Mouse (Mus musculus) hindbrain, embryonic 15.5 days (tissue): ENCODE data around the gene Cacna1h. TPM values are rescaled to one million over a fixed set of nuclear protein-coding genes. Genes with fewer than 3 reads are reported as not detected.

ENCODE experiments used
- ATAC-seq: fragments of 200-750 bp; cut with Nextera tagmentation; 2 replicates; pipeline ENCODE4 v1.8.0; 2017; ENCODE audit warnings: low read depth, moderate number of reproducible peaks, moderate TSS enrichment; ENCODE audit not compliant: low FRiP score
- H3K27ac ChIP-seq: fragments of 300-500 bp; sonication (generic); replicated peaks from 2 replicates; pipeline ENCODE4 v1.5.1; 2015; ENCODE audit warnings: mild to moderate bottlenecking, inconsistent platforms
- H3K27me3 ChIP-seq: fragments of 300-500 bp; sonication (generic); 2 replicates; pipeline ENCODE4 v1.6.1; 2015; ENCODE audit warnings: control low read depth, inconsistent platforms
- H3K36me3 ChIP-seq: fragments of 300-500 bp; sonication (generic); 2 replicates; pipeline ENCODE4 v1.6.1; 2015; ENCODE audit warnings: control low read depth, inconsistent platforms
- H3K4me1 ChIP-seq: fragments of 300-500 bp; sonication (generic); replicated peaks from 2 replicates; pipeline ENCODE4 v1.6.1; 2015; ENCODE audit warnings: control low read depth, inconsistent platforms
- H3K4me2 ChIP-seq: fragments of 300-500 bp; sonication (generic); 2 replicates; pipeline ENCODE4 v1.6.1; 2015; ENCODE audit warnings: moderate library complexity, mild to moderate bottlenecking, inconsistent platforms
- H3K4me3 ChIP-seq: fragments of 300-500 bp; sonication (generic); 2 replicates; pipeline ENCODE4 v1.5.1; 2015; ENCODE audit warnings: mild to moderate bottlenecking, inconsistent platforms
- H3K9ac ChIP-seq: fragments of 300-500 bp; sonication (generic); 2 replicates; pipeline ENCODE4 v1.6.1; 2015; ENCODE audit warnings: inconsistent platforms
- H3K9me3 ChIP-seq: fragments of 300-500 bp; sonication (generic); 2 replicates; pipeline ENCODE4 v1.6.1; 2016; ENCODE audit warnings: control low read depth, inconsistent platforms
- WGBS: fragments of 180-500 bp; shearing (Covaris S2); methylation state at CpG from one replicate; pipeline ENCODE4 v1.1.7; 2015; 5-methylcytosine and 5-hydroxymethylcytosine counted together
- polyA plus RNA-seq: library from polyadenylated mRNA; unstranded; fragments of >200 nt; fragmentation: Nextera tagmentation; extraction: Ambion mirVana; gene quantifications from 2 replicates; pipeline ENCODE4 v1.2.1, GENCODE M21; 2015

Gene Cacna1h
- polyA plus RNA-seq, 1 experiment from 2014 or later = 10.6 TPM

DNA sequence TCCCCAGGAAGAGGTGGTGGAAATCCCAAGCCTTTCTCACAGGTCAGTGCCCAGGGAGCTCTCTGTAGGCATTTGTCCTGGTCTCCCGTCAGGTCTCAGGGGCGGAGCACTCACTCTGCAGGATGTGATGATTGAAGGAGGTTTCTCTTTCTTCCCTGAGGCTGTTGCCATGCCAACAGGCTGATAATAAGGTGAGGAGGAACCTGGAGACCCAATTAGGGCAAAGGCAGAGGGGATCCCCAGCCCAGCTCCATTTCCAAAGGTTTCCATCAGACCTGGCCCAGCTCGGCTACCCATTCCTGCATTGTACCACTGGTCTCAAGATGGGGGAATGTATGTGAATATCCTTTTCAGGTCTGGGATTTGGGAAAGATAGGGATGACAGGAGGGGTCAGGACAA is 29.4 kb downstream of the Cacna1h start:
- H3K9me3 ChIP-seq = no peaks in the 10 kb centered on the region
- H3K27me3 ChIP-seq = 0 out of 2 replicates have a peak, but pooled peaks cover 5% of the 10 kb centered on the region
- H3K4me1 ChIP-seq = peaks cover 69% of the 10 kb centered on the region
- H3K36me3 ChIP-seq = no peaks in the 10 kb centered on the region
- H3K4me2 ChIP-seq = no peak overlapping the region
- ATAC-seq = no peak
- peak overlapping the region; percentile 31 for H3K27ac ChIP-seq
- no peak overlapping the region for H3K9ac ChIP-seq
- H3K4me3 ChIP-seq = no peak overlapping the region
- 26% methylated on average over 3 of the region's 3 CpGs for WGBS

DNA sequence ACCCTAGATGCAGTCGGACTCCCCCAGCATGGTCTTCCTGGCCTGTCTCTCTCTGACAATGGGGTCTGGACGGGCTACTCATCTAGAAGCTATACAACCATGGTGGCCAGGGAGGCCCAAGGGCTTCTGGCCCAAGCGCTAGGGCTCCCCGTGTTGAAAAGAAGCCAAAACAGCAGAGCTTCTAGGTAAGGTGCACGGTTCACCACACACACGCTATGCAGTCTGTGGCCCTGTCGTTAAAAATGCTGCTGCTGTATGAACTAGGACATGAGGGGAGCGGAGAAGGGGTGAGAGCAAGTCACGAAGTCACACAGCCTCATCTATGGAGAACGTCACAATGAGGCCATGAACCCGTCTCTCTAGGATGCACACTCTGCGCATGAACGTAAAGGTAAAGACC is 31.4 kb downstream of the Cacna1h start:
- no peaks in the 10 kb centered on the region for H3K9me3 ChIP-seq
- H3K36me3 ChIP-seq = no peaks in the 10 kb centered on the region
- no peak overlapping the region for H3K4me2 ChIP-seq
- no peak overlapping the region for H3K4me3 ChIP-seq
- 83% methylated on average over 13 of the region's 13 CpGs for WGBS
- no peak for ATAC-seq
- H3K4me1 ChIP-seq = peaks cover 68% of the 10 kb centered on the region
- H3K27me3 ChIP-seq = 0 out of 2 replicates have a peak, but pooled peaks cover 5% of the 10 kb centered on the region
- H3K9ac ChIP-seq = no peak overlapping the region
- no peak overlapping the region for H3K27ac ChIP-seq

DNA sequence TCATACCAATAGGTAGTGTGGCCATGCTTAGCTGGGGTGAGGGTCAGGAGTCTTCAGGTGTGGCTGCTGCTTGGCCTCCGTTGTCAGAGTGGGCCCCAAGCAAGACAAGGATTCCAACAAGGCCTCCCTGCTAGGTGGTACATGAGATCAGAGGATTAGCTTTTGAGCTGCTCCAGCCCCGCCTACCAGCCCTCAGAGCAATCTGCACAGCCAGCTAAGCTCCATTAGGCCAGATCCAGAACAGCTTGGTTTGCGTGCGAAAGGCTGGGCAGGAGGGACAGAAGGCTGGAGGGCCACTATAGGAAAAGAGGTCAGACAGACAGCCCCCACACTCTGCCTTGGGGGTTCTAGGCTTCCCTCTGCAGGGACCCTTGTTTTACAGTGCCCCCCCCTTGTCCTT is 32.1 kb downstream of the Cacna1h start:
- no peaks in the 10 kb centered on the region for H3K36me3 ChIP-seq
- H3K4me1 ChIP-seq = peaks cover 61% of the 10 kb centered on the region
- no peak overlapping the region for H3K4me2 ChIP-seq
- H3K9ac ChIP-seq = no peak overlapping the region
- WGBS = 37% methylated on average over 4 of the region's 4 CpGs
- 0 out of 2 replicates have a peak, but pooled peaks cover 5% of the 10 kb centered on the region for H3K27me3 ChIP-seq
- no peak for ATAC-seq
- H3K9me3 ChIP-seq = no peaks in the 10 kb centered on the region
- H3K27ac ChIP-seq = no peak overlapping the region
- H3K4me3 ChIP-seq = no peak overlapping the region

DNA sequence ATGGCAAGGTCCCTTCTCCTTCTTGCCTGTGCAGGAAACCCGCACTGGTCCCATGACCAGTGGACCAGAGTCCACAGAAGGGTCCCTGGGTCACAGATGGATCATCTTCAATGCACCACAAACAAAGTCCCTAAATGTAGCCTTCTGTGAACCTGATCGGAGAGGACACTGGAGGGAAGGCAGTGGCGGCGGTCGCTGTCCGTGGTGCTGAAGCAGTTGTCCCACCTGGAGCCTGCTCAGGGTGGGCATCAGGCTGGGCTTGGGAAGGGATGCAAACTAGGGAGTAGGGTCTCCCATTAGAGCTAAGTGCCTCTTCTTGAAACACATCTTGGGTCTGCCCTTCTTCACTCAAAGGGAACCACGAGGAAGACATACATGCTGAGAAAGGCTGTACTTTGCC is 33.1 kb downstream of the Cacna1h start:
- no peak overlapping the region for H3K4me2 ChIP-seq
- H3K9me3 ChIP-seq = no peaks in the 10 kb centered on the region
- no peak overlapping the region for H3K27ac ChIP-seq
- H3K27me3 ChIP-seq = 0 out of 2 replicates have a peak, but pooled peaks cover 5% of the 10 kb centered on the region
- H3K4me3 ChIP-seq = no peak overlapping the region
- H3K9ac ChIP-seq = no peak overlapping the region
- WGBS = 12% methylated on average over 7 of the region's 7 CpGs
- ATAC-seq = no peak
- H3K36me3 ChIP-seq = no peaks in the 10 kb centered on the region
- peaks cover 50% of the 10 kb centered on the region for H3K4me1 ChIP-seq

DNA sequence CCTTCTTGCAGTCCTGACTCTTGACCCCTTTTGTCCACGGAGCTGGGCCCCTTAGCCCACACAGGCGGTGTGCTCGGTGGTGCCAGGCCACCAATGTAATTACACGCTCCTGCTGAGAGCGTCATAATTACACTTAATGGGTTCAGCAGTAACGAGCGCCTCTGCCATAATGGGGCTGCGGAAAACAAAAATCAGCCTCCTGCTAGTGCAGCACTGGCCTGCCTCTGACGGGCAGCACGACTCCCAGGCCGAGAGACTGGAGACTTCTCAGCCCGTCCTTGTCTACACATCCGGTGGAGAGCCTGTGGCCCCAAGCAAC is 35.1 kb downstream of the Cacna1h start:
- Histone ChIP-seq H3K4me3 (no peak overlapping the region), H3K4me1 (peaks cover 32% of the 10 kb centered on the region), H3K27me3 (0 out of 2 replicates have a peak, but pooled peaks cover 5% of the 10 kb centered on the region), H3K36me3 (no peaks in the 10 kb centered on the region), H3K4me2 (no peak overlapping the region), H3K27ac (peak overlapping the region; percentile 31; the same call in 1 of the 2 replicates), H3K9me3 (no peaks in the 10 kb centered on the region), H3K9ac (no peak overlapping the region)
- 45% methylated on average over 13 of the region's 13 CpGs for WGBS
- ATAC-seq = peak; percentile 29; the same call in 1 of the 2 replicates

DNA sequence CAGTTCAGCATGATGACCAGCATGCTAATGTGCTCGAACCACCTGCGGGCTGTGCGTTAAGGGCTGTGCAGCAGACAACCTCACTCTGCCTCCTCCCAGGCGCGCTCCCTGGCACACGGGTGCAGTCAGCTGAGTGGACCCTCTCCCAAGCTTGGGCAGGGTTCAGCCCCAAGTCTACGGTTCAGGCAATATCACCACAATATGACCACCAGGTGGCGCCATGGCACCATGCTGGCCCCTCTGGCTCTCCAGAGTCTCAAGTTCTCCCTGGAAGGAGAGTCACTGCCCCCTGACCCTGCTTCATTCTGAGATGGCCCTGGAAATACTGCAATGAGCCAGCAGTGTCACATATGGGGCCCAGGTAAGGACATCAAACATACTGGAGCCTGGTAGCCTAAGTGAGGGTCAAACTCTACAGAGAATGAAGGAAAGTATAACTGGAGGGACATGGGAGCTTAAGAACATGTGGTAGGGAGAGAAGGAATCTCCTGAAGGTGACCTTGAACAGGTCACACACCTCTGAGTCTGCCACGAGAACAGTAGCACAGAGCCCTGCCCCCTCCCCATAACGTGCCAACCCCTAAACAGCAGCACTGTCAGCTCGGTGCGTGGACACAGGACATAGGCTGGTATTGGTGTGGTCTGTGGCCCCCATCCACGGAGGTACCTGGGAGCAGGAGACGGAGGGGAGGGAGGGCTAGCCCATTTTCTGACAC is 35.6 kb downstream of the Cacna1h start:
- ATAC-seq = peak; percentile 61
- Histone ChIP-seq H3K9me3 (no peaks in the 10 kb centered on the region), H3K4me3 (no peak overlapping the region), H3K36me3 (no peaks in the 10 kb centered on the region), H3K9ac (no peak overlapping the region), H3K4me1 (peaks cover 32% of the 10 kb centered on the region), H3K4me2 (no peak overlapping the region), H3K27ac (no peak overlapping the region; the same call in 1 of the 2 replicates), H3K27me3 (0 out of 2 replicates have a peak, but pooled peaks cover 5% of the 10 kb centered on the region)
- 32% methylated on average over 14 of the region's 14 CpGs for WGBS

DNA sequence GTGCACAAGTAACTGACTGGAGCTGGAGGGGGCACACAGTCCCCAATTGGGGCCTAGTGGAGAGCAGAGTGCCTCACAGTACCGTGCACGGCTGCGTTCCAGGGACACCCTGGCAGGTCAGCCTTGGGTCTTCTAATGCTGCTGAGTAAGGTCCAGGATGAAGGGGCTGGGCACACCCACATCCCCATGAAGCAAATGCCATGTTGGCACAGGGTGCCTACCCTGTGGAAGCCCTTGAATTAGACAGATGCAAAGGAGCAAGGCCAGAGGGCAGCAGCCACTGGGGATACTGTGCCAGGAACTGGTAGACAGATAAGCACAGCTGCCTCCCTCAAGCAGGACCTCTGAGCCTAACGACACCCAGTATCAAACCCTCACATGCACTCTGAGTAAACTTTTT is 39.1 kb downstream of the Cacna1h start:
- Histone ChIP-seq H3K9ac (no peak overlapping the region), H3K36me3 (peaks cover 10% of the 10 kb centered on the region; the same call in 1 of the 2 replicates), H3K4me1 (peaks cover 15% of the 10 kb centered on the region), H3K4me3 (no peak overlapping the region), H3K27ac (no peak overlapping the region), H3K4me2 (no peak overlapping the region), H3K27me3 (no peaks in the 10 kb centered on the region), H3K9me3 (no peaks in the 10 kb centered on the region)
- no peak for ATAC-seq
- WGBS = 85% methylated on average over 4 of the region's 4 CpGs

DNA sequence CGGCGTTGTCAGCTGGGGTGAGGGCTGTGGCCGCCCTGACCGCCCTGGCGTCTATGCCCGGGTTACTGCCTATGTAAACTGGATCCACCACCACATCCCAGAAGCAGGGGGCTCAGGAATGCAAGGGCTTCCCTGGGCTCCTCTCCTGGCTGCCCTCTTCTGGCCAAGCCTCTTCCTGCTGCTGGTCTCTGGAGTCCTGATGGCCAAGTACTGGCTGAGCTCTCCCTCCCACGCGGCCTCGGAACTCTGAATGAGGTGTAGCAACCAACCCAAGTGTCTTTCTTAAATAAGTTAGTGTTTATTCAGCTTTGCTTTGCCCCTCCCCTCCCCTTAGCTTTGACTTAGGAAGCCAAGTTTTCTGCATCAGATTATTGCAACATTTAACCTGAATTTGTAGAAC is 59.6 kb downstream of the Cacna1h start:
- no peak overlapping the region for H3K4me2 ChIP-seq
- no peak for ATAC-seq
- H3K27me3 ChIP-seq = no peaks in the 10 kb centered on the region
- WGBS = 46% methylated on average over 9 of the region's 9 CpGs
- H3K4me1 ChIP-seq = no peaks in the 10 kb centered on the region
- no peak overlapping the region for H3K27ac ChIP-seq
- H3K36me3 ChIP-seq = 0 out of 2 replicates have a peak, but pooled peaks cover 3% of the 10 kb centered on the region
- H3K9me3 ChIP-seq = no peaks in the 10 kb centered on the region
- H3K4me3 ChIP-seq = no peak overlapping the region
- no peak overlapping the region for H3K9ac ChIP-seq

DNA sequence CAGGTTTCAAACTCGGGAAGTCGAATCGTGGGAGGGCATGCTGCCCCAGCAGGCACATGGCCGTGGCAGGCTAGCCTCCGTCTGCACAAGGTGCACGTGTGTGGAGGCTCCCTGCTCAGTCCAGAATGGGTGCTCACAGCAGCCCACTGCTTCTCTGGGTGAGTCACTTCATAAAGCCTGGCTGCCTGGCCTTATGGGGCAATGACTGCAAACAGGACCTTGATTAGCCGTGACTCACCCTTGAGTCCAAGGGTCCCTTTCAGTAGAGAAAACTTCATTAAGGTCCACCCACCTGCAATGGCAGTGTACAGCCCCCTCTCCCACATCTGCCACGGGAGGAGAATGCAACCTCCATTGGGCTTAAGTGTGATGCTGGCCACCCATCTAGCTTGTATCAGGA is 61.1 kb downstream of the Cacna1h start:
- no peak overlapping the region for H3K9ac ChIP-seq
- H3K4me1 ChIP-seq = no peaks in the 10 kb centered on the region
- H3K4me3 ChIP-seq = no peak overlapping the region
- H3K36me3 ChIP-seq = 0 out of 2 replicates have a peak, but pooled peaks cover 3% of the 10 kb centered on the region
- no peak overlapping the region for H3K27ac ChIP-seq
- no peak for ATAC-seq
- no peak overlapping the region for H3K4me2 ChIP-seq
- H3K27me3 ChIP-seq = no peaks in the 10 kb centered on the region
- WGBS = 79% methylated on average over 8 of the region's 8 CpGs
- no peaks in the 10 kb centered on the region for H3K9me3 ChIP-seq

DNA sequence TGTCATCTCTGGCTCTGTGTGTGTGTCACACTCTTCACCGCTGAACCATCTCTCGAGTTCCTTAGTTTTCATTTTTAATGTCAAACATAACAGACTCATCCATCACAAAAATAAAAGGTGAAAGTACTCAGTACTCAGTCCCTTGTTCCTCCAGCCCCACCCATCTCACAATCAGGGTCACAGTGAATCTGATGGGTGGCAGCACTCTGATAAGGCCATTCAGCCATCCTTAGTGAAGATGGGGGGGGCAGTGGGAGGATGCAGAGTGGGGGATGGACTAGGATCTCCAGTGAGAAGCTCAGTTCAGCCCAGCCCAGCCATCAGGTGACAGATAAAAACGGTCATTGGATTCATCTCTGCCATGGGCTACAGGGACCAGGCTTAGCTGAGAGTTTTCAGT is 64.6 kb downstream of the Cacna1h start, which contains the start of gene Tpsg1:
TSS of gene Tpsg1 (plus strand) at position 301 of the 400 bp plus-strand sequence.
- no peak for ATAC-seq
- no peak within 1 kb of the TSS for H3K4me3 ChIP-seq
- H3K36me3 ChIP-seq = no peaks in the 10 kb centered on the region
- H3K9me3 ChIP-seq = no peaks in the 10 kb centered on the region
- no peak within 1 kb of the TSS for H3K9ac ChIP-seq
- 80% methylated on average over 3 of the region's 3 CpGs for WGBS
- no peaks in the 10 kb centered on the region for H3K4me1 ChIP-seq
- no peak within 1 kb of the TSS for H3K27ac ChIP-seq
- H3K27me3 ChIP-seq = no peaks in the 10 kb centered on the region
- no peak within 1 kb of the TSS for H3K4me2 ChIP-seq

DNA sequence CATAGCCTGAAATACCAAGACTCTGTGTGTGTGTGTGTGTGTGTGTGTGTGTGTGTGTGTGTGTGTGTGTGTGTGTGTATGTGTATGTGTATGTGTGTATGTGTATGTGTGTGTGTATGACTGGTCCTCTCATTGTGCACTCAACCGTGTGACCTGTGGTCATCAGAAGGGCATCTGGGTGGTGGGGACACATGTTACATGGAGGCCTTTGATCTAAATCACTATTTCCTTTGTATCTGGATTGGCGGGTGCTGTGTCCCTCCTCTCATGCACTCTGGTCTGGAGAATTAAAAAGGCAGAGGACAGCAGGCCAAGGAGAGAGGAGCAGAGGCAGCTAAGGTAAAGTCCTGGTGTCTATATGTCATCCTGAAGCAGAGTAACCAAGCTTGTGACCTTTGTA is 67.6 kb downstream of the Cacna1h start, which contains the start of gene Tpsb2:
TSS of gene Tpsb2 (plus strand) at position 301 of the 400 bp plus-strand sequence.
- Histone ChIP-seq H3K9ac (no peak within 1 kb of the TSS), H3K27ac (no peak within 1 kb of the TSS), H3K4me2 (no peak within 1 kb of the TSS), H3K4me1 (no peaks in the 10 kb centered on the region), H3K36me3 (no peaks in the 10 kb centered on the region), H3K4me3 (no peak within 1 kb of the TSS), H3K27me3 (no peaks in the 10 kb centered on the region), H3K9me3 (no peaks in the 10 kb centered on the region)
- no peak for ATAC-seq
- WGBS = 92% methylated on average over 2 of the region's 2 CpGs

DNA sequence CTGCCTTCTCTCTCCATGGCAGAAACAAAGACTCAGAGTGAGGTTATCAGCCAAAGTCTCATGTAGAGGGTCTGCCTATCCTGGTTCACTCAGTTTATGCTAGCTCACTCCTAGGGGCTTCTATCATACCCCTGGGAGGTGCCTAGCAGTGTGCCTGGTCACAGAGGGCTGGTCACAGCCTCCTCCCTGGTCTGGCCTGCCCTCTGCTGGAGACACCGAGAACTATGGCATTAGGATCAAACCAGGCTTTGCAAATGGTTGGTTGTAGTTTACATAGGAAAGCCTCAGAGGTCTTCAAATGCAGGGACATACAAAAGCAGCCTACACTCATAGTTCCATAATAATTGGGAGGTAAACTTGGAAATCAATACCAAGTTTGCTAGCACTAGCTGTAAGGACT is 69.9 kb downstream of the Cacna1h start:
- 6% methylated on average over 1 of the region's 1 CpGs for WGBS
- Histone ChIP-seq H3K4me1 (no peaks in the 10 kb centered on the region), H3K36me3 (no peaks in the 10 kb centered on the region), H3K27me3 (no peaks in the 10 kb centered on the region), H3K27ac (no peak overlapping the region), H3K4me2 (no peak overlapping the region), H3K4me3 (no peak overlapping the region), H3K9me3 (no peaks in the 10 kb centered on the region), H3K9ac (no peak overlapping the region)
- no peak for ATAC-seq
